Mouse (Mus musculus) left cerebral cortex, postnatal 36 days (tissue): ENCODE data around the gene Smyd2. TPM values are rescaled to one million over a fixed set of nuclear protein-coding genes. Genes with fewer than 3 reads are reported as not detected.

Experiments
- DNase-seq, 2 experiments: peaks; one replicate each; pipeline ENCODE4 v3.0.0; 2021 to 2022; ENCODE audit warnings: low spot score in 2 of 2, mixed read lengths in 1 of 2
- intact Hi-C: fragments of 180-260 bp; cut with DNase I; formaldehyde crosslinking; loops from one replicate; pipeline ENCODE4 v1.15.1; 2025
- total RNA-seq, 2 experiments: library from RNA; stranded (reverse); gene quantifications; 2 replicates each; pipeline ENCODE4 v1.2.3; 2021

Gene Smyd2
- 100 to 1,000 TPM in 1 of 2 experiments, 10 to 100 TPM in 1; 95.7 to 112 TPM for total RNA-seq

DNA sequence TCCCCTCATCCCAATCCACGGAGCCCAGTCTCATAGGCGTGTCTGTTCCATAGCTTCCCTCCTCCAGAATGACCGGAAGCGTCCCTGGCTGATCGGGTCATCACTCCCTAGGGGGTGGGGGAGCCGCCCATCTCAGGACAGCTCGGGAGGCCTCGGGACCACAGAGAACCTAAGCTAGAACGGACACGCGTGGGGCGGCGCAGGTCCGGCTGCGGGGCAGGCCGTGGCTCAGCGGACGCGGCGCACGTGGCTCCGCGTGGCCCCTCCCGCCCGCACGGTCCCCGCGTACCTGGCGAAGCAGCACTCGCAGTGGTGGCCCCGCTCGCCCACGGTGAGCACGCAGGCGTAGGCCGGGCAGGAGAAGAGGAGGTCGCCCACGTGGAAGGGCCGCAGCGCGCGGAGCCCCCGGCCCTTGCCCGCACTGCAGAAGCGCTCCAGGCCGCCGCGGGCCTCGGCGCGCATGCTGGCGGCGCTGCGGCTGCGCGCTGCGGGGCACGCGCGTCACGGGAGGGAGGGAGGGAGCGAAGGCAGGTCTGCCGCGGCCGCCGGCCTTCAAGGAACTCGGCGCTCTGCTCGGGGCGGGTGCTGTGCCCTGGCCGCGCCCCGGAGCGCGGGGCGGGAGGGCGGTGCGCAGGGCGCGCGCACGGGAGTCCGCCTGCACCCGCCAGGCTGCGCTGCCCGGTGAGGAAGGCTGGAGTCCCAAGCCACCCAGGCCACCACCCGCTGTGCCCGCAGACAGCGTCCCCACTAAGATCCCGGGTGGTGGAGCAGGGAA is at the start of gene Smyd2:
Gene Smyd2 (minus strand): TSS at position 546 of the 775 bp plus-strand sequence.
- intact Hi-C loops = no loop called here
- DNase-seq = peak; percentile 66 to 84

DNA sequence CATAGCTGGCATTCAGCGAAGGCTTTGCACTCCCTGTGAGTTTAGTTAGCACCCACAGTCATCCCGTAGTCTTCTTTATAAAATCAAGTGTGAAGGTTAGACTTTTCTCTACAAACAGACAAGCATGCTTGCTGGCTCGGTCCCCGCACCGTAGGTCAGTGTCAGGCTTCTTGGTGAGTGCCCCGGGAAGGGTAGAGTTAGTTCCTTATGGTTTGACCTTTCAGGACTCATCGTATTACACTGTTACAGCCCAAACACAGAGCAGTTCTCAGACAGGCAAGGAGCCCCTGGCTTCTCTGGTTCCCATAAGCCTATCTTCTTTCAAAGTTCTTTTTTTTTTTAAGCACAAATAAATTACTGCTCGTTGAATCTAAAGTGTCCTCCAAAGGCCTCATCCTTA is 48.2 kb upstream of the Smyd2 start:
- intact Hi-C loops = loop anchor here (5.0 to 10.0 kb wide), 2 partner anchors 268 to 946 kb away; no protein-coding TSS in a partner anchor
- DNase-seq = no peak

DNA sequence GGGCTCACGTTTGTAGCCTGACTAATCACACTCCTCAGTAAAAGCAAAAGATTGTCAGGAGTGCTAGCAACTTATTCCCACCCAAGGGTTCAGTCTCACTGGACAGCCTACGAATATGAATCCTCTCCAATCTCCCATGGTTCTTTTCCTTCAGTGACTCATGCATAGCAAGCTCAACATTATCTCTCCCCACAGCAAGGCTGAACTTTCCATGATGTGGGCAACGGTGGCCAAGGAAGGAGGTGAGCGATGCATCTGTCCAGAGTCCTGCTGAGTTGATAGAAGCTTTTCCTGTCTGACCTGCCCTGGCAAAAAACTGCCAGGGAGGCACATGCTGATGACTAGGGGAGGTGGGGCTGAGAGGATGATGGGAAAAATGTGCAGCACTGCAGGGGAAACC is 45.9 kb upstream of the Smyd2 start:
- intact Hi-C loops = no loop called here
- DNase-seq = no peak

DNA sequence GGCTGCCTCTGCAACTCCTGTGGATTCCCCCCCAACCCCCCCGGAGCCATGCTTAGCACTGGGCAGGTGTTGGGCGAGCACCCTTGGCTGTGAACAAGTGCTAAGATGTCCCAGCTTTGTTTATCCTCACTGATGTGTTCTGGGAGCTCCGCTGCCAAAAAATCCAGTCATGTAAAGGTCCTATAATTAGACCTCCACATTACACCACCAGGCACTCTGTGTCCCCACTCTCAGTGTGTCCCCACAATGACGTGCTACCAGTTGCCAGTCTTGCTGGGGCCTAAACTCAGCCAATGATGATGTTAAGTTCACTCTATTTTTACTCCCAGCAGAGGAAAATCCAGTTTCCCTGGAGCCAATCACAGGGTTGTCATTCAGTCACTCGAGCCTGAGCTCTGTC is 38.3 kb upstream of the Smyd2 start:
- intact Hi-C loops = loop anchor here (1.0 kb wide), 1 partner anchor 41 kb away; no protein-coding TSS in a partner anchor
- DNase-seq = peak; percentile 62 to 74

DNA sequence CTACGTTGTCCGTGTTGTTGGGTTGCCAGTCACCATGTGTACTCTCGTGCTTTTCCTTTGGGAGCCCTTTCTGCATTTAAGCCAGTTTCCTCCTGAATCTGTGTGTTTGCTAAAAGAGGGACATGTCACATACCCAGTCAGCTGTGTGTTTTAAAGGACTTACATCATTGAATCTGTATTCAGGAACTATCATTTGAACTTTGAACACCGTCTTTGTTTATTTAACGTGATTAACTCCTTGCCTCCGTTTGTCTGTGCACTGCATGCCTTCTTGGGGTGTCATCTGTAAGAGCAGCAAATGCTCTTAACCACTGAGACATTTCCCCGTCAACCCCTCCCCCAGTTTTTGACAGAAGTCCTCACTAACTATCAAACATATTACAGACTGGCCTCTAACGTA is 37.6 kb upstream of the Smyd2 start:
- no peak for DNase-seq
- intact Hi-C loops = loop anchor here (1.0 kb wide), 1 partner anchor 41 kb away; no protein-coding TSS in a partner anchor

DNA sequence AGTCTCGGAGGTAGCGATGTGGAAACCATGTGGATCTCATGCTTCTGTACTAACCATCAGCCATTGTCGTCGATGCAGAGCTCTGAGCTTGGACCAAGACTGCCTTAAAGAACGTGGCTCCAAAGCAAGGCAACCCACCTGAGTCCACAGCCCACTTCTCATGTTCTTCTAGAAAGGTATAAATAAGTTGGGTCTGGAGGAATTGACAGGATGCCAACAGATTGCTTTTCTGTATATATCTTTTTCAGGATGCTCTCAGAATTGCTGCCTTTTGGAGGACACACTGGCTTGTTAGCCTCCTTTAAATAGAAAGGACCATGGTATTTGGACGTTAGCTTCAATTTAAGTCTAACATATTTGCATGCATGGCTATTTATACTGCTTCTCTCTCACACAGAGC is 29.7 kb upstream of the Smyd2 start:
- peak in 1 of 2 experiments; percentile 9 for DNase-seq
- intact Hi-C loops = no loop called here

DNA sequence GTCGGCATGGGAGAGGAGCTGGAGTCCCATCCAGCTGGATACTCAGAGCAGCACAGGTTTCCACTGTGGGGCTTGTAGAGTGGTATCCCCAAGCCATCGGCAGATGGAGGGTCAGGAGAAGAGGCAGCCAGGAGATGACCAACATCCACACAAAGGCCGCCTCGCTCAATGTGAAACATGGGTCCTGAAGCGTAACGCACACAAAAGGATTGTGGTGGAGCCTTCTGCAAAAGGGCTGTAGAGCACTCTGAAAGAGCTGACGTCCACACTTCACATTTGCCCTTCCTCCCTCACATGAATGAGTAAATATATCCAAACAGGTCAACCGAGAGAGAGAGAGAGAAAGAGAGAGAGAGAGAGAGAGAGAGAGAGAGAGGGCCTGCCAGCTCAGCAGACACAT is 25.2 kb upstream of the Smyd2 start:
- DNase-seq = no peak
- intact Hi-C loops = no loop called here

DNA sequence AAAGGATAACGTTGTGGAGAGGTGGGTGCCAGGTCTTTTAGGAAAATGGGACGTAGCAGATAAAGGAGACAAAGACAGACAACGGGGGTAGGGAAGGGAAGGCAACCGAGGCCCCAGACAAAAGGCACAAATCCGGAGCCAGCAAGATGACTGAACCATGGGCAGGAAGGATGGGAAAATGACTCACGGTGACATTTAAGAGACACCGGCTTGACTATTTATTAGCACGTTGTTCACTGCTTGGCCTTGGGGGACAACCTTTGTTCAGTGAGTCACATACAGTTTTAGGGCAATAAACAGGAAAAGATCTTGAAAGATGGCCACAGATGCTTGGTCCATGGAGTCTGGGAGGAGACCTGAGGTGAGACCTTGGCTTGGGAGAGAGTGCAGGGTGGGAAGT is 24.0 kb upstream of the Smyd2 start:
- intact Hi-C loops = no loop called here
- no peak for DNase-seq

DNA sequence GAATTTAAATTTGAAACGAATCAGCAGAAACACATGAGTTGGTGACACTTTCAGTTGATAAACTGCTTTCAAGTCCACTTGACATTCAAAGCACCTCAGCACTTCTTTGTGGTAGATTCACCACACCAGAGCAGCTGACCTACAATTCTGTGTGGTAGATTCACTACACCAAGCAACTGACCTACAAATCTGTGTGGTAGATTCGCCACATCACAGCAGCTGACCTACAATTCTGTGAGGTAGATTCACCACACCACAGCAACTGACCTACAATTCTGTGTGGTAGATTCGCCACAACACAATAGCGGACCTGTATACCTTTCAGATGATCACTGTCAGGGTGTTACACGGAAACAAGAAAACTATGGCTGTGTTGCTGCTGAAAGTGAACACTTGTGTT is 19.6 kb upstream of the Smyd2 start:
- DNase-seq = no peak
- intact Hi-C loops = no loop called here

DNA sequence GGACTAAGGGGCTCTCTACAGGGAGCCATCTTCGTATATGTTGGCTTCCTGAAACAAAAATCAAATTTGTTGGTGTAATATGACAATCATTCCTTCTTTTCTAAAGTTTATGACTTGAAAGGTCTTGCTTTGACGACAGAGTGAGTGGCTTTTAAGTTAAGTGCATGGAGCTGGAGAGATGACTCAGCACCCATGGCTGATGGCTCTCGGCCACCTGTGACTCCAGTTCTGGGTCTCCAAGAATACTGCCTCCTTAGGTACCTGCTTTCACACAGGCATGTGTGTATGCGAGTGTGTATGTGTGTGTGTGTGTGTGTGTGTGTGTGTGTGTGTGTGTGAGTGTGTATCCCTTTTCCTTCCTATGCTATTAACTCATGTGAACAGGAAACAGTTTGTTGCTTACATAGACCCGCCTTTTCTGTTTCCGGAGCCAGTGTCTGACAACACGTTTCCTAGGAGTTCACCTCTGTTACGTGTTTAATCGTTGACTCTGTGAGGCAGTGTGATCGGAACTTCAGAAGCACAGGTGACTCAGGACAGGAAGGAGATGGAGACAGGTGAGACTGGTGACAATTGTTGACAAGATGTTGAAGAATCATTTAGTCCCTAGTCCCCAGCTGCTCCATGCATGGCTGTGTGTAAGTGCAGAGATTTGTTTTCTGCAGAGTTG is 14.4 kb upstream of the Smyd2 start:
- intact Hi-C loops = no loop called here
- DNase-seq = no peak

DNA sequence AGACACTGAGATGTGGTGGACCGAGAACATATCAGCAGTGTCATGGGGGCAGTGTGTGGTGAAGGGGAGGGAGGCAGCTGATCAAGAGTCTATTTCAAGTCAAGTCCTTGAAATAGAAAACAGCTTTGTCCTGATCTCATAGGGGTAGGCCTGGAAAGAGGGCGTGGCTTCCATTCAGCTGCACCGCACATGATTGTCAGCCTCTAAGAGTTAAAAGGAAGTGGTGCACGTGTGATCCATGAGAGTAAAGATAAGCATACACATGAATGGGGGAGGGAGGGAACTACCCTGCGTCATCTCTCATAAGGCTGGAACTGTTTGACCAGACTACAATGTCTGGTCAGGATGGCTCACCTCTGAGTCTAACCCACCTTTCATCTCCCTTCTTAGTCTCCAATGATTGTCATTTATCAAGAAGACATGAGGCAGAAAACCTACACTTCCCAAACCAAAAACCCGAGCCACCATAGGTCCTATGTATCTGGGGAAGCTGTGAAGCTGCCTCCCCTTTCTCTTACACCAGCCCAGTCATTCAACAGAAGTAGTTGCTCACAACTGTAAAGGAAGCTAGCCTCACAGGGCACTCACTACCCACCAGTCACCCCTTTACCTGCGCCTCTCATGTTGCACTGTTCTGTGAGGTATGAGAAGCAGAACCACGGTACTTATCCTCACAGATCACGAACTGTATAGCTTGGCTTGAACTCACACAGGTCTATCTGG is 11.5 kb upstream of the Smyd2 start:
- intact Hi-C loops = no loop called here
- no peak for DNase-seq

DNA sequence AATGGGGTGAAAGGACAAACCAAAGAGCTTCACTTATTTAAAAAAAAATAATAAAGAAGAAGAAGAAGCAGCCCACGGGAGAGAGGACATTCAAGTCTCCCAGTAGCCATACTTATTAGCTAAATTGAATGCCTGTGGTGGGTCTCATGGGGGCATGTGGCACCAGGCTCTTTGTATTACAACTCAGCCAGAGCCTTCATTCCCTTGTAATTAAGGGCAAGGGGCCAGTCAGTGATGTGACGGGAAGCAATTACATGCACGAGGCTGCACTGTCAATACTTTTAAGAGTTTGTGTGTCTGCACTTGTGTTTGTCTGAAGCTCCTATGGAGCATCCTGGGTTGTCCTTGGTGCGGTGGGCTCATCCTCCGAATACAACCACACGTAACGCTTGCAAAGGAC is 10.8 kb upstream of the Smyd2 start:
- intact Hi-C loops = no loop called here
- no peak for DNase-seq

DNA sequence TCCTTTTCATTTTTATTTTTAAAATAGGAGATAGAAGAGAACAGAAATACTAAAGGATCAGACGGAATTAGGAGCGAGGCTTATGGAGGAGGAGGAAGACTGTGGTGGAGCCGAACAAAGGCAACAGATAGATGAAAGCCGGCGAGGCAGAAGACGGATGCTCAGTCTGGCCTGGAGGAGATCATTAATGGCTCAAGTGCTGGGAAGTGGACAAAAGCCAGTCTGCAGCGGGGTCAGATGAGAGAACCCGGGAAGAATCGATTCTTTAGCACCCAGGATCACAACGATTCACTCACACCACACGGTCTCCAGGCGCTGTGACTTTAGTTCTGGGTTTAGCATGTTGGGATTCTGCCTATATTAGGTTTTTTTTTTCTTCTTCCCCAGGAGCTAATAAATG is 10.0 kb upstream of the Smyd2 start:
- DNase-seq = no peak
- intact Hi-C loops = no loop called here

DNA sequence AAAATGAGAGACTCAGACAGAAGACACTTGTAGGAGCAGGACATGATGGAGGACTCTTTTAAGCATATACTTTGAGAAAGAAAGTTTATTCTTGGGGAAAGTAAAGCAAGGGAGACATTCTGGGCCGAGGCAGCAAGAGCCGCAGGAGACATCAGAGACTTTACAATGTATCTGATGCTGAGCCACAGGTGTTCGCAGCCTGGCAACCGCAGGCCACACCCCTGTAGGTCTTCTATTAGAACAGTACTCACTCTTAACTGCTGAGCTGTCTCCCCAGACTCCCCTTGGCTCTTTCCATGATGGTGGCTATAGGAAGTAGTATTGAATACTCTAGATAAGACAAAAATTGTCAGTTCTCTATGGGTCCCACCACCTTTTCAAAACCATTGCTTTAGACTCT is 7.7 kb upstream of the Smyd2 start:
- intact Hi-C loops = loop anchor here (5.0 kb wide), 2 partner anchors 43 to 228 kb away; no protein-coding TSS in a partner anchor
- no peak for DNase-seq

DNA sequence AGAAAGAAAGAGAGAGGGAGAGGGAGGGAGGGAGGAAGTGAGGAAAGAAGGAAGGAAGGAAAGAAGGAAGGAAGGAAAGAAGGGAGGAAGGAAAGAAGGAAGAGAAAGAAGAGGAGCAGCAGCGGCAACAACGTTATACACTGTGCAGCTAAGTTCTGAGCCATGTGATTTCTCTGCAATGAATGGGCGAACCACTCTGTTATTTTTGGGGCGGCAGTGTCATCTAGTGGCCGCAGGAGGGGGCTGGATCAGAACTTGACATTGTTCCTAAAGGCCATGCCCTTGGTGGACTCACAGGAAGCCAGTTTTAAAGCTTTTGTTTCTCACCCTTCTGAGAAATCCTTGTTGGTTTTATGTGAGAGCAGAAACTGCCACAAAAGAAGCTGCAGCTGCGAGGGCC is 5.5 kb upstream of the Smyd2 start:
- intact Hi-C loops = loop anchor here (5.0 kb wide), 2 partner anchors 40 to 225 kb away; no protein-coding TSS in a partner anchor

DNA sequence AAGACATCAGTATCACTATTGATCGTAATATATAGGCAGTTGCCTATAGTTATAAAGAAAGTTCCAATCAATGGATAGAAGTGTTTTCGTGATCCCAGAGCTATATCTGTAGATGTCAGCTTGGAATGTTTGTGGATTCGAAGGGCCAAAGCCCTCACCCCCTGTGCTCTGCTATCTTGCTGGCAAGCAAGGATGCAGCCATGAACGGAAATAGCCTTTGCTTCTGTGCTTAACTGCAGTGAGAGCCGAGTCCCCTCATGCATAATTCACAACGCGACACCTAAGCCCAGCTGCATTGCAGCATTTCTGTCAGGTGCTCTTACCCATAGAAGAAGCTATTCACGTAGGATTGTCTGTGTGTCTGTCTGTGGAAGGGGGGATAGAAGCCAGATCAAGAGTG is 4.1 kb upstream of the Smyd2 start:
- intact Hi-C loops = loop anchor here (5.0 kb wide), 2 partner anchors 39 to 224 kb away; no protein-coding TSS in a partner anchor
- no peak for DNase-seq

More for the DNA sequence above, 5.5 kb upstream of the Smyd2 start:
- peak; percentile 31 to 32 for DNase-seq

DNA sequence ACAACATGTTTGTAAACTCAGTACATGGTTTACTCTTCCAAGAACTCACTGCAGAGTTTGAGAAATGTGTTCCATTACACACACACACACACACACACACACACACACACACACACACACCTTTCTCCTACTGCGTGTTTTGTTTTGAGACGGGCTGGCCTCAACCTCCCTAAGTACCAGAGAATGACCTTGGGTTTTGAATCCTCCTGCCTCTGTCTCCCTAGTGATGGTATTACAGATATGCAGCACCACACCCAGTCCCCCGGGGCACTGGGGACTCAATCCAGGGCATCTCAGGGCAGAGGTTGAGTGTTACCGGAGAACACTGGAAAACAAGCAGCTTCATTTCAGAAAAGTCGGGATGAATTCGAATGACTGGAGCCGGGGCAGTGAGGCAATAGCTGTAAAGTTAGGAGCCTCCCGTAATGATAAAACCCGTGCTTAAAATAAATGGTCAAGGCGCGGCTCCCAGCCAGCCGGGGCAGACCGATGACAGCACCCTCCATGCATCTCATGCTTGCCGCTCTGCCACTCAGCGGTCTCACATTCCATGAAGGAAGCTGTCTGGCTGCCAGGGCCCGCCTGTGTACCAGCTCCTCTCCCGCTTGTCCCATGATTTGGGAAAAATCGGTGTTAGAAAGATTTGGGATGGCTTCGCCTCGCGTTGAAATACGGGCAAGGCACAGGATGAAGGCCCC is 1.9 kb upstream of the Smyd2 start:
- intact Hi-C loops = no loop called here
- DNase-seq = no peak

DNA sequence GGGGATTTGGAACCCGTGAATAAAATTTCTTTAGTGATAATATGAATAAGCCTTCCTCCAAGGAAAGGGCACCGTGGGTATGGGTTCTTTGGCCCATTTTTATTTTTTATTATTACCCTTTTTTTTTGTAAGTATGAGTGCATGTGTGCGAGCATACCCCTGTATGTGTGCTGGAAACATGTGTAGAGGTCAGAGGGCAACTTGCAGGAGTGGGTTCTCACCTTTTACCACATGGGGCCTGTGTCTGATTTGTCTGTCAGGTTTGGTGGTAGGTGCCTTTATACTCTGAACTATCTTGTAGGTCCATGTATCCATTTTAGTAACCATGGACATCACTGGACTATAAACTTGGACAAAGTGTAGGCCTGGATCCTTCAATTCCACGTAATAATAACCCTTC is 994 bp upstream of the Smyd2 start:
- DNase-seq = no peak
- intact Hi-C loops = no loop called here

DNA sequence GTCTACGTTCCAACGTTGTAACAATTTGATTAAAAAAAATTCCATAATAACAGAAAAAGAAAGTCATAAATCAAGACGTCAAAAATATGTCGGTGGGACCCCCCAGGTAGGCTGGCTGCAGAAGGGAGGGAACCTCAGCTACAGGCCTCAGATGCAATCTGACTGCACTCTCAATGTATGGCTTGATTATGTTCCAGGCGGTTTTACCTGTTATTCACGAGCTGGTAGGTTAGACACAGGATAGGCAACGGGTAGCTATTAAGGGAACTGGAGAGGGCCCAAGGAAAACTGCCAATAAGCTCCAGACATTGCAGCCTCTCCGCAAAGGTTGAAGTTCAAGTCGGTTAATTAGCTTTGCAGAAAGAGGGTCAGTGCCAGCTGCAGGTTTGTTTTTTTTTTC is 558 bp upstream of the Smyd2 start:
- intact Hi-C loops = no loop called here
- no peak for DNase-seq

DNA sequence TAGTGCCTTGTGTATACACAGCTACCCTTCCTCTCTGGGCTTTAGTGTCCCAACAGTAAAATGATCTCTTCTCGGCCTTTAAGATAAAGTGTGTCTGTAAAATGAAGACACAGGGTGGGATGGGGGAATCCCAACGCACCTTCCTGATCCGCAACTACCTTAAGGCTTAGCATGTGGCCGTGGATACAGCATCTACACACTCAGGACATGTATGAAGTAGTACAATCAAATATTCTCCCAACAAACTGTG is 670 bp downstream of the Smyd2 start:
- intact Hi-C loops = no loop called here
- DNase-seq = no peak
